13 mouse cellular contexts compared by ENCODE assay signal in genomic region chr5:113828481-113828880, GRCm38 (mm10). TPM values are rescaled to one million over a fixed set of nuclear protein-coding genes. Genes with fewer than 3 reads are reported as not detected.
DNase-seq lines count a peak whose midpoint lies in the region; ATAC-seq and TF ChIP-seq lines count a peak whose summit lies in the region.
"Had no signal": no experiment of that assay in that cellular context is flagged by ENCODE, and none has a peak within 500 bp of the region (broad histone marks: within the 10 kb centered on the region; RNA-seq: fewer than 3 reads in every experiment).

No protein-coding gene starts in this region.

- no peaks in the 10 kb centered on the region for H3K36me3 ChIP-seq in intestine, embryonic 14.5 days (ENCODE audit: control insufficient read depth, insufficient read depth, low read length)
- no peaks in the 10 kb centered on the region for H3K36me3 ChIP-seq in intestine, postnatal 0 days (ENCODE audit: control insufficient read depth, insufficient read depth)
- no peaks in the 10 kb centered on the region for H3K36me3 ChIP-seq in liver, embryonic 12.5 days
- peaks cover 5% of the 10 kb centered on the region; the same call in 1 of the 2 replicates for H3K36me3 ChIP-seq in thymus, adult 2 months (ENCODE audit: control insufficient read depth, insufficient read depth, low read length)
- no peaks in the 10 kb centered on the region for H3K36me3 ChIP-seq in forebrain, embryonic 10.5 days (replicated peaks)

- 0 out of 2 replicates have a peak, but pooled peaks have one; percentile 42 for ATAC-seq in intestine, embryonic 14.5 days (replicated peaks; ENCODE audit: low FRiP score, low TSS enrichment, low read depth)
- no peak for ATAC-seq in intestine, postnatal 0 days
- ATAC-seq in liver, embryonic 12.5 days: peak; percentile 26; the same call in 1 of the 2 replicates
- ATAC-seq: forebrain, embryonic 13.5 days had no signal

- 44% methylated on average over 7 of the region's 7 CpGs for WGBS in intestine, embryonic 14.5 days
- 51% methylated on average over 7 of the region's 7 CpGs for WGBS in intestine, postnatal 0 days
- WGBS in liver, embryonic 12.5 days (ENCODE audit: insufficient replicate concordance): 55% methylated on average over 7 of the region's 7 CpGs
- 13% methylated on average over 7 of the region's 7 CpGs for WGBS in thymus, adult 2 months
- WGBS in forebrain, embryonic 10.5 days: 66% methylated on average over 7 of the region's 7 CpGs

- H3K9ac ChIP-seq in intestine, embryonic 14.5 days (ENCODE audit: low read length): no peak overlapping the region
- H3K9ac ChIP-seq in intestine, postnatal 0 days (ENCODE audit: low read depth, low read length): no peak overlapping the region
- no peak overlapping the region for H3K9ac ChIP-seq in liver, embryonic 12.5 days
- H3K9ac ChIP-seq: forebrain, embryonic 13.5 days had no signal

- no peak overlapping the region for H3K27ac ChIP-seq in intestine, embryonic 14.5 days (ENCODE audit: low read depth)
- H3K27ac ChIP-seq in intestine, postnatal 0 days (ENCODE audit: low read depth, low read length): no peak overlapping the region
- peak overlapping the region; percentile 52; the same call in 1 of the 2 replicates for H3K27ac ChIP-seq in liver, embryonic 12.5 days
- peak overlapping the region; percentile 89 for H3K27ac ChIP-seq in thymus, adult 2 months (ENCODE audit: control insufficient read depth, insufficient read depth, low read length)
- no peak overlapping the region for H3K27ac ChIP-seq in forebrain, embryonic 10.5 days
- H3K27ac ChIP-seq: forebrain, embryonic 13.5 days had no signal

- H3K27me3 ChIP-seq in intestine, embryonic 14.5 days (replicated peaks; ENCODE audit: control insufficient read depth, insufficient read depth, low read length): no peaks in the 10 kb centered on the region
- no peaks in the 10 kb centered on the region for H3K27me3 ChIP-seq in intestine, postnatal 0 days (replicated peaks; ENCODE audit: control insufficient read depth, insufficient read depth, low read length)
- 0 out of 2 replicates have a peak, but pooled peaks cover 6% of the 10 kb centered on the region for H3K27me3 ChIP-seq in liver, embryonic 12.5 days (replicated peaks)
- no peaks in the 10 kb centered on the region for H3K27me3 ChIP-seq in thymus, adult 2 months (ENCODE audit: control insufficient read depth, insufficient read depth, low read length)
- no peaks in the 10 kb centered on the region for H3K27me3 ChIP-seq in forebrain, embryonic 10.5 days (ENCODE audit: poor library complexity, severe bottlenecking)

- H3K4me2 ChIP-seq in intestine, embryonic 14.5 days (ENCODE audit: low read length): no peak overlapping the region
- no peak overlapping the region for H3K4me2 ChIP-seq in intestine, postnatal 0 days (replicated peaks; ENCODE audit: low read depth)
- peak overlapping the region; percentile 22; the same call in 1 of the 2 replicates for H3K4me2 ChIP-seq in liver, embryonic 12.5 days
- H3K4me2 ChIP-seq: forebrain, embryonic 13.5 days had no signal

- no peaks in the 10 kb centered on the region for H3K9me3 ChIP-seq in intestine, embryonic 14.5 days (ENCODE audit: control insufficient read depth, low read length)
- no peaks in the 10 kb centered on the region for H3K9me3 ChIP-seq in intestine, postnatal 0 days (ENCODE audit: control insufficient read depth)
- no peaks in the 10 kb centered on the region for H3K9me3 ChIP-seq in liver, embryonic 12.5 days (replicated peaks)
- H3K9me3 ChIP-seq in forebrain, embryonic 10.5 days: no peaks in the 10 kb centered on the region
- H3K9me3 ChIP-seq: forebrain, embryonic 13.5 days had no signal

- DNase-seq in intestine, embryonic 14.5 days (ENCODE audit: low spot score): no peak
- peak; percentile 47 for DNase-seq in MN1 (ENCODE audit: low spot score)
- peak; percentile 70 for DNase-seq in thymus, adult 2 months
- DNase-seq in testis, postnatal 14 days (ENCODE audit: low spot score): no peak
- no peak for DNase-seq in forebrain, embryonic 10.5 days (ENCODE audit: extremely low spot score, low spot score)
- DNase-seq in left cerebral cortex, postnatal 4 days: no peak
- DNase-seq: cerebellum, adult 9-10 months; heart, adult 11 months; lung, postnatal 36 days had no signal

- H3K4me3 ChIP-seq in intestine, embryonic 14.5 days (ENCODE audit: low read depth, low read length): no peak overlapping the region
- H3K4me3 ChIP-seq in intestine, postnatal 0 days (ENCODE audit: low read depth, low read length): no peak overlapping the region
- no peak overlapping the region for H3K4me3 ChIP-seq in liver, embryonic 12.5 days
- peak overlapping the region; percentile 46 for H3K4me3 ChIP-seq in thymus, adult 2 months (ENCODE audit: control insufficient read depth, insufficient read depth, low read length)
- no peak overlapping the region for H3K4me3 ChIP-seq in forebrain, embryonic 10.5 days
- H3K4me3 ChIP-seq: forebrain, embryonic 13.5 days had no signal

- intact Hi-C loops in left cerebral cortex, postnatal 4 days (cut with DNase I): no loop called here

- no peaks in the 10 kb centered on the region for H3K4me1 ChIP-seq in intestine, embryonic 14.5 days (replicated peaks; ENCODE audit: control insufficient read depth, insufficient read depth, low read length)
- no peaks in the 10 kb centered on the region for H3K4me1 ChIP-seq in intestine, postnatal 0 days (replicated peaks; ENCODE audit: control insufficient read depth, insufficient read depth, low read length)
- H3K4me1 ChIP-seq in liver, embryonic 12.5 days: peaks cover 52% of the 10 kb centered on the region
- peaks cover 68% of the 10 kb centered on the region for H3K4me1 ChIP-seq in thymus, adult 2 months (replicated peaks; ENCODE audit: control insufficient read depth, insufficient read depth, low read length)
- H3K4me1 ChIP-seq in forebrain, embryonic 10.5 days: peaks cover 20% of the 10 kb centered on the region

- no peak for TF ChIP-seq POLR2A in thymus, adult 2 months (IDR thresholded peaks at IDR 0.05; ENCODE audit: control insufficient read depth, extremely low read depth, insufficient read depth, low read length, poor library complexity)

- TF ChIP-seq CTCF in intestine, postnatal 0 days (IDR thresholded peaks at IDR 0.05; ENCODE audit: low read depth): no peak
- no peak for TF ChIP-seq CTCF in thymus, adult 2 months (IDR thresholded peaks at IDR 0.05; ENCODE audit: borderline replicate concordance, control insufficient read depth, extremely low read depth, insufficient read depth, low read length, poor library complexity)

RNA-seq across cellular contexts. Expression of gene Selplg, which starts 4.0 kb away (rescaled TPM):
- polyA plus RNA-seq in intestine, embryonic 14.5 days (2014; fragmentation: Nextera tagmentation; extraction: Ambion mirVana): 4.0 and 4.7 TPM in 2 replicates
- polyA plus RNA-seq in intestine, postnatal 0 days (2015; fragmentation: Nextera tagmentation; extraction: Ambion mirVana): 2.9 and 3.2 TPM in 2 replicates
- 10.8 and 11.6 TPM in 2 replicates for polyA plus RNA-seq in liver, embryonic 12.5 days (2016; fragmentation: Nextera tagmentation; extraction: Ambion mirVana)
- polyA plus RNA-seq in thymus, adult 2 months (2012; rRNA removed): 755 and 783 TPM in 2 replicates
- polyA plus RNA-seq in forebrain, embryonic 10.5 days (2016; fragmentation: Nextera tagmentation; extraction: Ambion mirVana): 0.74 and 0.82 TPM in 2 replicates
- total RNA-seq in left cerebral cortex, postnatal 4 days (2021): 1 to 10 TPM; 1.5 to 2.7 TPM

RNA-seq across cellular contexts. Expression of gene Tmem119, which starts 28.2 kb away (rescaled TPM):
- polyA plus RNA-seq in intestine, embryonic 14.5 days (2014; fragmentation: Nextera tagmentation; extraction: Ambion mirVana): 41.9 and 46.1 TPM in 2 replicates
- 21.1 and 23.0 TPM in 2 replicates for polyA plus RNA-seq in intestine, postnatal 0 days (2015; fragmentation: Nextera tagmentation; extraction: Ambion mirVana)
- 7.2 and 9.8 TPM in 2 replicates for polyA plus RNA-seq in liver, embryonic 12.5 days (2016; fragmentation: Nextera tagmentation; extraction: Ambion mirVana)
- 8.8 and 11.7 TPM in 2 replicates for polyA plus RNA-seq in thymus, adult 2 months (2012; rRNA removed)
- polyA plus RNA-seq in forebrain, embryonic 10.5 days (2016; fragmentation: Nextera tagmentation; extraction: Ambion mirVana): 28.8 and 36.2 TPM in 2 replicates
- 1 to 10 TPM; 3.3 to 4.6 TPM for total RNA-seq in left cerebral cortex, postnatal 4 days (2021)
- total RNA-seq: monocyte, adult 5-6 weeks had no signal

RNA-seq across cellular contexts. Expression of gene Iscu, which starts 55.9 kb away (rescaled TPM):
- 108 and 110 TPM in 2 replicates for polyA plus RNA-seq in intestine, embryonic 14.5 days (2014; fragmentation: Nextera tagmentation; extraction: Ambion mirVana)
- 133 and 145 TPM in 2 replicates for polyA plus RNA-seq in intestine, postnatal 0 days (2015; fragmentation: Nextera tagmentation; extraction: Ambion mirVana)
- 109 and 112 TPM in 2 replicates for polyA plus RNA-seq in liver, embryonic 12.5 days (2016; fragmentation: Nextera tagmentation; extraction: Ambion mirVana)
- 80.6 and 93.7 TPM in 2 replicates for polyA plus RNA-seq in thymus, adult 2 months (2012; rRNA removed)
- 102 and 106 TPM in 2 replicates for polyA plus RNA-seq in forebrain, embryonic 10.5 days (2016; fragmentation: Nextera tagmentation; extraction: Ambion mirVana)
- total RNA-seq in left cerebral cortex, postnatal 4 days (2021): 10 to 100 TPM; 39.9 to 43.0 TPM

RNA-seq across cellular contexts. Expression of gene Sart3, which starts 56.2 kb away (rescaled TPM):
- polyA plus RNA-seq in intestine, embryonic 14.5 days (2014; fragmentation: Nextera tagmentation; extraction: Ambion mirVana): 44.0 and 46.3 TPM in 2 replicates
- 9.1 and 9.2 TPM in 2 replicates for polyA plus RNA-seq in intestine, postnatal 0 days (2015; fragmentation: Nextera tagmentation; extraction: Ambion mirVana)
- polyA plus RNA-seq in liver, embryonic 12.5 days (2016; fragmentation: Nextera tagmentation; extraction: Ambion mirVana): 39.9 and 40.4 TPM in 2 replicates
- 47.5 and 53.1 TPM in 2 replicates for polyA plus RNA-seq in thymus, adult 2 months (2012; rRNA removed)
- polyA plus RNA-seq in forebrain, embryonic 10.5 days (2016; fragmentation: Nextera tagmentation; extraction: Ambion mirVana): 74.6 and 78.3 TPM in 2 replicates
- total RNA-seq in left cerebral cortex, postnatal 4 days (2021): 10 to 100 TPM; 46.8 to 50.1 TPM

Comparison
In these comparisons a context has a peak if more than half of its experiments do, and no peak if none do; other contexts are left out.
1. DNase-seq: peak in MN1 (single experiment) and thymus, adult 2 months (single experiment); none in intestine, embryonic 14.5 days (single experiment), testis, postnatal 14 days (single experiment), forebrain, embryonic 10.5 days (single experiment) and left cerebral cortex, postnatal 4 days (single experiment).
2. H3K27ac ChIP-seq: peak in liver, embryonic 12.5 days (single experiment) and thymus, adult 2 months (single experiment); none in intestine, embryonic 14.5 days (single experiment), intestine, postnatal 0 days (single experiment) and forebrain, embryonic 10.5 days (single experiment).
3. RNA of gene Selplg, which starts 4.0 kb away (polyA plus RNA-seq): 755 to 783 TPM in thymus, adult 2 months; 10.8 to 11.6 TPM in liver, embryonic 12.5 days, 4.0 to 4.7 TPM in intestine, embryonic 14.5 days, 2.9 to 3.2 TPM in intestine, postnatal 0 days and 0.74 to 0.82 TPM in forebrain, embryonic 10.5 days; every median in the first group is over 10 times any median in the second.